Mouse (Mus musculus) forebrain, embryonic 10.5 days (tissue): ENCODE results near the gene Tbc1d17. TPM values are rescaled to one million over a fixed set of nuclear protein-coding genes. Genes with fewer than 3 reads are reported as not detected.

Source experiments
- DNase-seq: peaks from one replicate; pipeline ENCODE4 v3.0.0-alpha.2; 2017; ENCODE audit warnings: low spot score; ENCODE audit errors: extremely low spot score
- H3K27ac ChIP-seq: fragments of 300-500 bp; sonication (generic); 2 replicates; pipeline ENCODE4 v1.5.1; 2016; ENCODE audit warnings: mild to moderate bottlenecking
- H3K27me3 ChIP-seq: fragments of 300-500 bp; sonication (generic); 2 replicates; pipeline ENCODE4 v1.6.1; 2016; ENCODE audit warnings: mild to moderate bottlenecking; ENCODE audit not compliant: poor library complexity, severe bottlenecking
- H3K36me3 ChIP-seq: fragments of 300-500 bp; sonication (generic); replicated peaks from 2 replicates; pipeline ENCODE4 v1.6.1; 2016; ENCODE audit warnings: mild to moderate bottlenecking, moderate library complexity
- H3K4me1 ChIP-seq: fragments of 300-500 bp; sonication (generic); 2 replicates; pipeline ENCODE4 v1.6.1; 2016
- H3K4me3 ChIP-seq: fragments of 300-500 bp; sonication (generic); 2 replicates; pipeline ENCODE4 v1.5.1; 2016; ENCODE audit warnings: mild to moderate bottlenecking, moderate library complexity
- H3K9me3 ChIP-seq: fragments of 300-500 bp; sonication (generic); 2 replicates; pipeline ENCODE4 v1.6.1; 2016; ENCODE audit warnings: mild to moderate bottlenecking, moderate library complexity
- WGBS: fragments of 180-500 bp; shearing (Covaris S2); methylation state at CpG from one replicate; pipeline ENCODE4 v1.1.7; 2016; 5-methylcytosine and 5-hydroxymethylcytosine counted together
- polyA plus RNA-seq: library from polyadenylated mRNA; unstranded; fragments of >200 nt; fragmentation: Nextera tagmentation; extraction: Ambion mirVana; gene quantifications from 2 replicates; pipeline ENCODE4 v1.2.1, GENCODE M21; 2016

Gene Tbc1d17
- polyA plus RNA-seq, 1 experiment from 2014 or later: 73.6 TPM

DNA sequence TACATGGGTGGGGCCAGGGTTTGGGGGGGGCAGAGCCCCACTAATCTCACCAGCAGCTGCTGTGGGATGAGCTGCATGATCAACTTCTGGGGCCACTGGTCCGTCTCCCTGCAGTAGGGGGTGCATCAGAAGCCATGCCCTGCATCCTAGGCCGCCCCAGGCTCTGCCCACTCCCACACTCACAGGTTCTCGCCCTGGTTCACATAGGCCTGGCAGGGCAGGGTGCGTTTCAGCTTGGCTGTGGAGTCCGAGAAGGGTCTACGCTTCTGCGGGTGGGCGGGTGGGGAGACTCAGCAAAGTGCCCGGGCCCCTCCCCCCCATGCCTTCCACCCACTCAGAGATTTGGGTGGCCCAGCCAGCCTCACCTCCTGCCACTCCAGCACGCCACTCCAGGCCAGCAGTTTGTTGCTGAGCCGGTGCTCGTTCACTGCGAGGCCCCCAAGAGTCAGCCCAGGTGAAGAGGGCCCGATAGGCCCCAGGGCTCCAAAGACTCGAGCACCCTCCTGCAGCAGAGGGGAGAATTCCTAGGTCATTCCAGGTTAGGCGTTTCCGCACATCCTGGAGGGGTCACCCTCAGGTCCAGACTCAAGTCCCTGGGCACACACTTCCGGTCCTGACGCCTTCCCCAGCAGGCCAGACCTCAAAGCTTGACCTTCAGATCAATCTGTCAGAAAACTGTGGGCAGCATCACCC is 18.3 kb upstream of the Tbc1d17 start:
- H3K27ac ChIP-seq: peak overlapping the region; percentile 96; the same call in 1 of the 2 replicates
- peak overlapping the region; percentile 72 for H3K4me3 ChIP-seq
- 86% methylated on average over 19 of the region's 19 CpGs for WGBS
- peaks cover 63% of the 10 kb centered on the region for H3K36me3 ChIP-seq
- no peaks in the 10 kb centered on the region for H3K27me3 ChIP-seq
- H3K4me1 ChIP-seq: peaks cover 59% of the 10 kb centered on the region
- H3K9me3 ChIP-seq: no peaks in the 10 kb centered on the region
- no peak for DNase-seq

DNA sequence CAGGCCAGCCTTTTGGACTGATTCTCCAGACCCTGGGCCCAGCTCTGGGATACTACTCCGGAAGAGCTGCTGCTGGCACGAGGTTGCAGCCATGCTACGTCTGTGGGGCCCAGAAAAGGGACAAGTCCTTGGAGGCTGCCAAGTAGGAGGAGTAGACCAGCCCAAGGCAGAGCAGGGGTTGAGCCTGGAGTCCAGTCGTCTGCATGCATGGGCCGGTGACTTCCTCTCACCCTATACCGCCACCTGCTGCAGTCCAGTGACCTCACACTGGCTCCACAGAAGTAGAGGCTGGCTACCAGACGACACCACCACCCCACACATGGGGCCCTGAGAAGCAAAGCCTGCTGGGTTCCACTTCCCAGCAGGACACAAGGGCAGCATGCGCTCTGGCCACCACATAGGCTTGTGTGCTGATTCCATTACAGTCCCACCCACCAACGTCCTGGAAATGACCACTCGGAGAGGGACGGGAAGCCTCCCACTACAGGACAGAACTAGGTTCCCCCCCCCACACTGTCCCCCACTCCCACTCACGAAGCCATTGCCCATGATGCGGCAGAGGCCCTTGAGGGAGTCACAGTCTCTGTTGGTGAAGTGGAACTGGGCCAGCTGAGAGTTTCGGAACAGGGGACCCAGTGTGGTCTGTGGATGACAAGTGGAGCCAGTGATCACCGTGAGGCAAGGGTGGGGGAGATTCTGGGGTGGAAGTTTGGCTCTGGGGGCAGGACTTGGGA is 17.6 kb upstream of the Tbc1d17 start:
- no peaks in the 10 kb centered on the region for H3K27me3 ChIP-seq
- no peaks in the 10 kb centered on the region for H3K9me3 ChIP-seq
- H3K4me3 ChIP-seq: peak overlapping the region; percentile 72
- H3K36me3 ChIP-seq: peaks cover 70% of the 10 kb centered on the region
- WGBS: 80% methylated on average over 15 of the region's 15 CpGs
- peak overlapping the region; percentile 96; the same call in 1 of the 2 replicates for H3K27ac ChIP-seq
- DNase-seq: no peak
- peaks cover 61% of the 10 kb centered on the region for H3K4me1 ChIP-seq

DNA sequence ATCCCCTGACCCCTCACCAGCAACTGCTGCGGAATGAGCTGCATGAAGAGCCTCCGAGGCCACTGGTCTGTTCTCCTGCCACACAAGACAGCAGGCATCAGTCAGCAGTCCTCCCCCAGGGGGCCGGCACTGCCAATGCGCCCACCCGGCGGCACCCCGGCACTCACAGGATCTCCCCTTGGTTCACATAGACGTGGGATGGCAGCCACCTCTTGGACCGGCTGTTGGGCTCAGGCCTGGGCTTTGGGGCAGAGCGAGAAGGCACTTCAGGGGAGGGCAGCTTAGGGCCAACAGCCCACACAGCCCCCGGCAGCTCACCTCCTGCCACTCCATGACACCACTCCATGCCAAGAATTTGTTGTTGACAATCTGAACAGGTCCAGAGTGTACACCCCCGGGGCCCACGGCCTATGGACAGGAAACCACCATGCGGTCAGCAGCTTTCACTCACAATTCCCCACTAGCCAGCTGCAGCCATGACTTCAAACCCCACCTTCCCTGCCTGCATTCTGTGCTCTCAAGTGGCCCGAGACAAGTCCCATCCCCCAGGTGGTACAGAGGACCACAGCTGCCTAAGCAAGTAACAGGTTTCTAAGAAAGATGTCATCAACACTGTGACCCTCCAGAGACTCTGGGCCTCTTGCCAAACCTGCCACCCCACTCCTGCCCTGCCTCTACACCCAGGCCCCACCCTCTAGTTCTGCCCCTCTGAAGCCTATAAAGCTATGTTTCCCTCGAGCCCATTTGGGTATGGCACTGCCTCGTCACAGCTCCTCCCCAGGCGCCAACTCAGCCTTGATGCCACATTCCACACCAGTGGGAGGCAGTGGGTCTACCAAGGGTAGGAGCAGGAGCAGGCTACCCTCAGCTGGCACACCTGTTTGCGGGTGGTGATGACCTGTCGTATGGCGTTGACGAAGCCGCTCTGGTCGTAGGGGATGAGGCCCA is 16.0 kb upstream of the Tbc1d17 start:
- no peak overlapping the region for H3K27ac ChIP-seq
- peaks cover 86% of the 10 kb centered on the region for H3K36me3 ChIP-seq
- 91% methylated on average over 24 of the region's 24 CpGs for WGBS
- H3K27me3 ChIP-seq: no peaks in the 10 kb centered on the region
- H3K9me3 ChIP-seq: no peaks in the 10 kb centered on the region
- H3K4me3 ChIP-seq: peak overlapping the region; percentile 19
- DNase-seq: no peak
- peaks cover 61% of the 10 kb centered on the region for H3K4me1 ChIP-seq

DNA sequence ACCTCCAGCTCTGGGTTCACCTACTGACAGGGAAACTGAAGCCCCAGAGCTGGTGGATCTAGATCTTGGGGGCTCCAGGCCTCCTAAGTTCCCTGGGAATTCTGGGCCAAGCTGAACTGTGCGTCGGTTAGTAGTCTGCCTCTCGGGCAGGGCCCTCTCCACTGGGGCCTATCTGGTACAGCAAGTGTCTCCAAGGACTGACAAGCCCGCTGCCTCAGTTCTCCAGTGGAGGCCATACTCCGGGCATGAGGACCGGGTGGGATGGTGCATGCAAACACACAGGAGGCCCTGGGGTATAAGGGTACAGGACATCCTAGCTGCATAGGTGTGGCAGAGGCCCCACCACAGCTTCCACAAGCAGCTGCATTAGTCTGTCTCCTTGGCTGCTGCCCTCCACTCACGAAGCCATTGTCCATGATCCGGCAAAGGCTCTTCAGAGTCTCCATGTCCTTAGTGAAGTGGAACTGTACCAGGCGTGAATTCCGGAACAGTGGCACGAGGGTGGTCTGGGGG is 15.2 kb upstream of the Tbc1d17 start:
- Histone ChIP-seq H3K36me3 (peaks cover 89% of the 10 kb centered on the region), H3K27me3 (no peaks in the 10 kb centered on the region), H3K27ac (no peak overlapping the region), H3K4me3 (peak overlapping the region; percentile 19), H3K4me1 (peaks cover 60% of the 10 kb centered on the region), H3K9me3 (no peaks in the 10 kb centered on the region)
- DNase-seq: no peak
- 90% methylated on average over 11 of the region's 11 CpGs for WGBS

DNA sequence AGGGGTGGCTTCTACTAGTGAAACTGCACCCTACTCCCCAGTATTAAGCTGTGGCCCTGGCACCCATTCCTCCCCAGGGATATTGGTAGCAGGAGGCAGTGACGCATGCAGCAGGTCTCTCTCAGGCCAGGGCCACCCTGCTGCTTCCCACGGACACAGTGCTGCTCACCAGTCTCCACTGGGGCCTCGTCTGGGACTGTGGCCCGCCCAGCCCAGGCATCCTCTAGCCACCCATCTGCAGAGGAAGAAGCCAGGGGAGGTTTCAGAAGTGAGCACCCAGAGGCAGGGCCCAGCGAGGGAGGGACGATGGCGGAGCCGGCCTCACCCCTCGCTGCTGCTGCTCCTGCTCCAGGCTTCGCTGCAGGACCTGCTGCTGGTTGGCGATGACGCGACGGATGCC is 14.3 kb upstream of the Tbc1d17 start:
- H3K36me3 ChIP-seq: peaks cover 91% of the 10 kb centered on the region
- 93% methylated on average over 14 of the region's 14 CpGs for WGBS
- H3K4me3 ChIP-seq: peak overlapping the region; percentile 8; the same call in 1 of the 2 replicates
- H3K4me1 ChIP-seq: peaks cover 61% of the 10 kb centered on the region
- no peaks in the 10 kb centered on the region for H3K9me3 ChIP-seq
- no peak overlapping the region for H3K27ac ChIP-seq
- no peak for DNase-seq
- H3K27me3 ChIP-seq: no peaks in the 10 kb centered on the region

DNA sequence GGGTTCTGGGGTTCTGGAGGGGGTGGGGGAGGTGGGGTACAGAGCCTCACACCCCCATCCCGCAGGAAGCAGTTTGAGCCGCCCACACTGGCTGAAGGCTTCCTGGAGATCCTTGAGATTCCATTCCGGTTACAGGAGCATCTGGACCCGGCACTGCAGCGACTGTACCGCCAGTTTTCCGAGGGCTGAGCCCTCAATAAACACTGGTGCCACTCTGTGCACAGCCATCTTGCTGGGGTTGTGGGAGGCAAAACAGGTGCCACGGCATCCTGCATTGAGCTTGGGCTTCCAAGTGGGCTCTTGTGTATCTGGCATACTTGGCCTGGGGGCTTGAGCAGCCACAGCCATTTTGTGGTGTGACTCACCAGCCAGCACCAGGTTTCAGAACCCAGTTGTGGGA is 13.6 kb upstream of the Tbc1d17 start:
- Histone ChIP-seq H3K27me3 (no peaks in the 10 kb centered on the region), H3K4me1 (peaks cover 61% of the 10 kb centered on the region), H3K36me3 (peaks cover 84% of the 10 kb centered on the region), H3K9me3 (no peaks in the 10 kb centered on the region), H3K4me3 (peak overlapping the region; percentile 8; the same call in 1 of the 2 replicates), H3K27ac (no peak overlapping the region)
- no peak for DNase-seq
- 94% methylated on average over 8 of the region's 8 CpGs for WGBS

DNA sequence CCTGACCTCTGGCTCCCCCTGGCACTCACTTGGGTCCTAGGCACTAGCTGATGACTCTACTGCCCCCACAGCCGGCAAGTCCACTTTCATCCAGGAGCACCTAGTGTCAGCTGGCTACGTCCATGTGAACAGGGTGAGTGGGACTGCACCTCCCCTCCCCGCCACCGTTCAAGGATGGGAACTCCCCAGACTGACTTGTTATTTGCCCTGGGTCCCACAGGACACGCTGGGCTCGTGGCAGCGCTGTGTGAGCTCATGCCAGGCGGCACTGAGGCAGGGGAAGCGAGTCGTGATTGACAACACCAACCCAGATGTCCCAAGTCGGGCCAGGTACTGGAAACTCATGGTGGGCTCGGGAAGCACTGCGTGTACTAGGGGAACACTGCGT is 12.5 kb upstream of the Tbc1d17 start:
- peak overlapping the region; percentile 8; the same call in 1 of the 2 replicates for H3K4me3 ChIP-seq
- 90% methylated on average over 14 of the region's 14 CpGs for WGBS
- DNase-seq: no peak
- H3K36me3 ChIP-seq: peaks cover 74% of the 10 kb centered on the region
- H3K4me1 ChIP-seq: peaks cover 60% of the 10 kb centered on the region
- H3K27me3 ChIP-seq: no peaks in the 10 kb centered on the region
- no peaks in the 10 kb centered on the region for H3K9me3 ChIP-seq
- H3K27ac ChIP-seq: peak overlapping the region; percentile 69

DNA sequence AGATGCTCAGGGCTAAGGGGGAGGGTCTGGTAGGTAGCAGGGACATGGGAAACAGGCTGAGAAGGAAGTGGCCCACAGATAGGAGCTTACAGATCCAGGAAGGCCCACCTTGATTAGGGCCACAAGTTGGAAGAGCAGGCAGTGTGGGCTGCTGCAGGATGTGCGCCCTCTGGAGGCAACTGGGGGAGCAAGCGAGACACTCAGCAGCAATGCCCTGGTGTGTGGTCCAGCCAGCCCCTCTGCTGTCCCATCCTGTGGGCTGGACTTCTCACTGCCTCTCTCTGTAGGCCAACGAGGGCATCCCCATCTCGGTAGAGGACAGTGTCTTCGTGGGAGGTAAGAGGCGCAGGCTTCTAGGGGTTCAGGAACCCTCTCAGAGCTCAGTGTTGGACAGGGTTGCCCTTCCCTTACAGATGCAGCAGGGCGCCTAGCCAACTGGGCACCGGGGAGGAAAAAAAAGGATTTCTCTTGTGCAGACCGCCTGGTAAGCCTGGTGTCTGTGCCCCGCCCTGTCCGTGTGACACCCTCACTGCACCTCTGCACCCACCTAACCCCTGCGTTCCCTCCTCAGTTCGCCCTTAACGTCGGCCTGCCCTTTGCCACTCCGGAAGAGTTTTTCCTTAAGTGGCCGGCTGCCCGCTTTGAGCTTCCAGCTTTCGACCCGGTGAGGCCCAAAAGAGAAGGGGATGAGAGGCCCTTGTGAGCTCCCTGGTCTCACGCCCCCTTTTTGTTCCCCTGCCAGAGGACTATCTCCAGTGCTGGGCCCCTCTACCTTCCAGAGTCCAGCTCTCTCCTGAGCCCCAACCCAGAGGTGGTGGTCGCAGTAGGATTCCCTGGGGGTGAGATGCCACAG is 11.9 kb upstream of the Tbc1d17 start:
- WGBS: 61% methylated on average over 22 of the region's 22 CpGs
- Histone ChIP-seq H3K9me3 (no peaks in the 10 kb centered on the region), H3K4me3 (peak overlapping the region; percentile 24; the same call in 1 of the 2 replicates), H3K4me1 (peaks cover 59% of the 10 kb centered on the region), H3K27me3 (no peaks in the 10 kb centered on the region), H3K36me3 (peaks cover 68% of the 10 kb centered on the region), H3K27ac (peak overlapping the region; percentile 69)
- peak; percentile 74 for DNase-seq

DNA sequence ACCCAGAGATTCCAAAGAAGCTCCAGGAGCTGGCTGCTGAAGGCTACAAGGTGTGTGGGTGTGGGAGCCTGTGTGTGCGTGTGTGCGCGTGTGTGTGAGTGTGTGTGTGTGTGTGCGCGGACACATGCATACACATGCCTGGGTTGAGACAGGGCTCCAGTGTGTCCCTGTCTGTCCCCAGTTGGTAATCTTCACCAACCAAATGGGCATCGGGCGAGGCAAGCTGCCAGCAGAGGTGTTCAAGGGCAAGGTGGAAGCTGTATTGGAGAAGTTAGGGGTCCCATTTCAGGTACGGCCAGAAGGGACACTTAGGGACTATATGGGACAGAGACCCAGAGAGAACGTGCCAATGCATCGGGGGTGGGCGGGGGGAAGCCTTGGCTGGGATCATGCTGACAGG is 11.0 kb upstream of the Tbc1d17 start:
- no peak for DNase-seq
- peak overlapping the region; percentile 24; the same call in 1 of the 2 replicates for H3K4me3 ChIP-seq
- peaks cover 59% of the 10 kb centered on the region for H3K36me3 ChIP-seq
- no peak overlapping the region for H3K27ac ChIP-seq
- H3K9me3 ChIP-seq: no peaks in the 10 kb centered on the region
- H3K4me1 ChIP-seq: peaks cover 60% of the 10 kb centered on the region
- WGBS: 92% methylated on average over 11 of the region's 11 CpGs
- H3K27me3 ChIP-seq: no peaks in the 10 kb centered on the region

DNA sequence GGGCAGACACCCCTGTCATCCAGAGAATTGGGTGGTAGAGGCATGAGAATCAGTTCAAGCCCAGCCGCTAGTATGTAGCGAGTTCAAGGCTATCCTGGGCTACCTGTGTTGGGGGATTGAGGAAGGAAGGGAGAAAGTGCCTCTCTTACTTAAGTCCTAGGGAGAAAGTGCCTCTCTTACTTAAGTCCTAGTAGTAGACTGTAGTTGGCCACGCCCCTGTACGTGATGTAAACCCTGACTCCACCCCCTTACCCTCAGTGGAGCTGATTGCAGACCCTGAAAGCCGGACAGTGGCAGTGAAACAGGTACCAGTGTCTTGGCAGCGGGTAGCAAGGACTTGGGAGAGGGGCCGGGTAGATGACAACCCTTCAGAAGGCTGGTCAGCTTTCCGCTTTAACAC is 9.0 kb upstream of the Tbc1d17 start:
- no peaks in the 10 kb centered on the region for H3K27me3 ChIP-seq
- H3K4me1 ChIP-seq: peaks cover 73% of the 10 kb centered on the region
- H3K36me3 ChIP-seq: peaks cover 47% of the 10 kb centered on the region
- whole genome bisulfite sequencing: 27% methylated on average over 8 of the region's 8 CpGs
- peak overlapping the region; percentile 93 for H3K4me3 ChIP-seq
- H3K9me3 ChIP-seq: no peaks in the 10 kb centered on the region
- H3K27ac ChIP-seq: peak overlapping the region; percentile 94
- DNase-seq: no peak

DNA sequence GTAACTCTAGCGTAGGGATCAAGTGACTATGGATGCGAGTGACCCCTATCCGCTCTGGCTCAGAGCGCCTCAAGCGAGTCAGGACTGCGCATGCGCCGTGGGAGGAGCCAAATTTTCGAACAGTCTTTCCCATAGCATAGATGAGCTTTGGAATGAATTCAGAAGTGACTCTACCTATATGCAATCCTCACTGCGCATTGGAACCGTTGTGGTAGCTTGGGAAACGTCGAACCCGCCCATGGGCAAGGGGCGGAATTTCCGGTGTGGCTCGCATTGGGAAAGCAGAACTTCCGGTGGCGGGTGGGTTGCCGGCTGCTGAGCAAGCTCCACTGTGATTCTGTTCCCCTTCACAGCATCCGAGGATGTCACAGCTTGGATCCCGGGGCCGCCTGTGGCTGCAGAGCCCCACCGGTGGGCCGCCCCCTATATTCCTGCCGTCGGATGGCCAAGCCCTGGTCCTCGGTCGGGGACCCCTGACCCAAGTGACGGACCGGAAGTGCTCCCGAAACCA is 8.2 kb upstream of the Tbc1d17 start, which contains the start of gene Pnkp:
Pnkp (plus strand) TSS at position 98 of the 511 bp plus-strand sequence.
- Histone ChIP-seq H3K27ac (peak within 1 kb of the TSS; percentile 94), H3K9me3 (no peaks in the 10 kb centered on the region), H3K27me3 (no peaks in the 10 kb centered on the region), H3K4me1 (peaks cover 79% of the 10 kb centered on the region), H3K4me3 (peak within 1 kb of the TSS; percentile 93), H3K36me3 (peaks cover 46% of the 10 kb centered on the region)
- DNase-seq: peak; percentile 89
- WGBS: under 1% methylated on average over 32 of the region's 32 CpGs
